Mouse (Mus musculus): ENCODE results near the gene Keap1. TPM values are rescaled to one million over a fixed set of nuclear protein-coding genes. Genes with fewer than 3 reads are reported as not detected.
"Not testable (repeated sequence)": the region's sequence is repeated elsewhere in the genome, so short reads cannot be mapped to it uniquely, and the experiment has no call there.

Keap1 gene
- total RNA-seq, 4 experiments from 2014 or later: 50.7 to 62.6 (median 57.4) TPM

GRCm38 (mm10) chr9:21261831-21262230, 22.7 kb upstream of the Keap1 start:
- no peak for DNase-seq

- no peak for DNase-seq
Measured at GRCm38 (mm10) chr9:21260491-21261040, 21.4 kb upstream of the Keap1 start.

GRCm38 (mm10) chr9:21256349-21256748, 17.2 kb upstream of the Keap1 start:
- not testable (repeated sequence) for DNase-seq

- no peak for DNase-seq
Measured at GRCm38 (mm10) chr9:21254690-21255089, 15.5 kb upstream of the Keap1 start.

- no peak for DNase-seq
Measured at GRCm38 (mm10) chr9:21251116-21251735, 12.1 kb upstream of the Keap1 start.

GRCm38 (mm10) chr9:21250509-21250908, 11.3 kb upstream of the Keap1 start:
- DNase-seq: no peak

GRCm38 (mm10) chr9:21249629-21250508, 10.7 kb upstream of the Keap1 start:
- no peak for DNase-seq

GRCm38 (mm10) chr9:21248326-21248725, 9.2 kb upstream of the Keap1 start, which contains the start of gene S1pr5:
TSS of gene S1pr5 (minus strand) at chr9:21248443.
- DNase-seq: no peak

GRCm38 (mm10) chr9:21246342-21246741, 7.2 kb upstream of the Keap1 start:
- no peak for DNase-seq

- DNase-seq: no peak
Measured at GRCm38 (mm10) chr9:21245113-21245487, 5.9 kb upstream of the Keap1 start.

- no peak for DNase-seq
Measured at GRCm38 (mm10) chr9:21244428-21245112, 5.4 kb upstream of the Keap1 start.

GRCm38 (mm10) chr9:21243826-21244427, 4.8 kb upstream of the Keap1 start:
- no peak for DNase-seq

GRCm38 (mm10) chr9:21241343-21241742, 2.2 kb upstream of the Keap1 start:
- no peak for DNase-seq

- DNase-seq: no peak
Measured at GRCm38 (mm10) chr9:21239465-21239848, 296 bp upstream of the Keap1 start.

GRCm38 (mm10) chr9:21238004-21238732, 993 bp downstream of the Keap1 start:
- no peak for DNase-seq

- DNase-seq: no peak
Measured at GRCm38 (mm10) chr9:21237368-21238003, 1.7 kb downstream of the Keap1 start.

- no peak for DNase-seq
Measured at GRCm38 (mm10) chr9:21236991-21237367, 2.2 kb downstream of the Keap1 start.

GRCm38 (mm10) chr9:21235341-21235740, 3.8 kb downstream of the Keap1 start:
- no peak for DNase-seq

GRCm38 (mm10) chr9:21233805-21234204, 5.4 kb downstream of the Keap1 start:
- no peak for DNase-seq

GRCm38 (mm10) chr9:21233366-21233765, 5.8 kb downstream of the Keap1 start:
- no peak for DNase-seq

- DNase-seq: no peak
Measured at GRCm38 (mm10) chr9:21232867-21233266, 6.3 kb downstream of the Keap1 start.

All from adrenal gland, adult 8-10 months (tissue).